Mouse (Mus musculus): ENCODE measurements around the gene Gpr83. TPM values are rescaled to one million over a fixed set of nuclear protein-coding genes. Genes with fewer than 3 reads are reported as not detected.

Gene Gpr83
- 1 to 10 TPM; 3.7 to 4.2 TPM for total RNA-seq (2023)

GRCm38 (mm10) chr9:14859868-14860639, at the start of gene Gpr83:
Gpr83 (plus strand) TSS chr9:14860210.

GRCm38 (mm10) chr9:14903581-14904378, 43.8 kb downstream of the Gpr83 start, which contains the start of gene Izumo1r:
Izumo1r (minus strand) TSS chr9:14903949.

Other genes with a start within 250 kb of the Gpr83 start
- gene Amotl1, start 215.2 kb upstream of the Gpr83 start, total RNA-seq (2023) = not detected
- not detected for gene Piwil4, start 119.5 kb upstream of the Gpr83 start, total RNA-seq (2023)
- under 1 TPM in 1 of 2 experiments, not detected in 1; 0.20 TPM for gene Fut4, start 107.8 kb upstream of the Gpr83 start, total RNA-seq (2023)
- not detected for gene 1700012B09Rik, start 89.2 kb upstream of the Gpr83 start, total RNA-seq (2023)
- 10 to 100 TPM; 34.9 to 50.0 TPM for gene Mre11a, start 75.6 kb upstream of the Gpr83 start, total RNA-seq (2023)
- gene Ankrd49, start 75.4 kb upstream of the Gpr83 start, total RNA-seq (2023) = 10 to 100 TPM; 26.1 to 27.0 TPM
- gene Izumo1r, start 43.7 kb downstream of the Gpr83 start, total RNA-seq (2023) = 10 to 100 TPM; 36.6 to 42.0 TPM
- gene Panx1, start 185.3 kb downstream of the Gpr83 start, total RNA-seq (2023) = 10 to 100 TPM; 57.5 to 75.7 TPM

Measured in T-cell, adult 66 days (primary cell).